Mouse (Mus musculus) myocyte (in vitro differentiated cells): ENCODE measurements around the gene Rps2.

Experiments
- MAX ChIP-seq: IDR thresholded peaks from one replicate; pipeline ENCODE4 v1.6.1; 2011; ENCODE audit warnings: low read depth, mild to moderate bottlenecking, control low read depth
- MYOD1 ChIP-seq, 3 experiments: IDR thresholded peaks; one replicate each; pipeline ENCODE4 v1.6.1; 2011; ENCODE audit warnings: control low read depth in 2 of 3, low read depth in 2 of 3, mild to moderate bottlenecking in 2 of 3, moderate library complexity in 1 of 3; ENCODE audit not compliant: insufficient read length in 2 of 3, control insufficient read depth in 1 of 3
- POLR2A ChIP-seq: IDR thresholded peaks from one replicate; pipeline ENCODE4 v1.6.1; 2011; ENCODE audit warnings: low read depth, mild to moderate bottlenecking, control low read depth, moderate library complexity; ENCODE audit not compliant: insufficient read length
- USF1 ChIP-seq: IDR thresholded peaks from one replicate; pipeline ENCODE4 v1.6.1; 2011; ENCODE audit warnings: low read depth, mild to moderate bottlenecking, control low read depth, moderate library complexity

GRCm38 (mm10) chr17:24674277-24674676 lies 43.6 kb upstream of the Rps2 start:
- TF ChIP-seq MYOD1 (IDR thresholded peaks at IDR 0.05; ENCODE audit: control insufficient read depth in 1 of 3, insufficient read length in 2 of 3, low read depth in 2 of 3): no peak
- no peak for TF ChIP-seq USF1
- TF ChIP-seq POLR2A: no peak
- no peak for TF ChIP-seq MAX
